ENCODE assay signal across 10 mouse cellular contexts in genomic region chr9:72635134-72635533, GRCm38 (mm10). TPM values are rescaled to one million over a fixed set of nuclear protein-coding genes. Genes with fewer than 3 reads are reported as not detected.
DNase-seq lines count a peak whose midpoint lies in the region; ATAC-seq and TF ChIP-seq lines count a peak whose summit lies in the region.
"Had no signal": no experiment of that assay in that cellular context is flagged by ENCODE, and none has a peak within 500 bp of the region (broad histone marks: within the 10 kb centered on the region; RNA-seq: fewer than 3 reads in every experiment).

No protein-coding gene starts in this region.

- no peak; the same call in 1 of the 2 replicates for TF ChIP-seq CTCF in heart, adult 2 months (IDR thresholded peaks at IDR 0.05)

- no peak overlapping the region for H3K4me3 ChIP-seq in heart, adult 2 months
- H3K4me3 ChIP-seq in neural tube, embryonic 11.5 days (ENCODE audit: low read depth, low read length): no peak overlapping the region
- H3K4me3 ChIP-seq: limb, embryonic 12.5 days had no signal

- no peaks in the 10 kb centered on the region for H3K79me2 ChIP-seq in heart, adult 2 months (replicated peaks; ENCODE audit: control insufficient read depth, insufficient read depth, low read length)

- no peak for TF ChIP-seq POLR2A in heart, adult 2 months (IDR thresholded peaks at IDR 0.05; ENCODE audit: insufficient read depth, low read depth, low read length)

- H3K27ac ChIP-seq in heart, adult 2 months: no peak overlapping the region; the same call in 1 of the 2 replicates
- H3K27ac ChIP-seq in neural tube, embryonic 11.5 days (ENCODE audit: low read depth, low read length): no peak overlapping the region
- H3K27ac ChIP-seq: limb, embryonic 12.5 days had no signal

- ATAC-seq in activated CD4-positive, CD25-positive, alpha-beta regulatory T cell, adult 4 months: peak; percentile 43
- ATAC-seq in neural tube, embryonic 11.5 days (ENCODE audit: insufficient read depth, low FRiP score, low TSS enrichment): no peak

- no peaks in the 10 kb centered on the region for H3K27me3 ChIP-seq in heart, adult 2 months (ENCODE audit: control insufficient read depth, insufficient read depth, low read length)
- no peaks in the 10 kb centered on the region for H3K27me3 ChIP-seq in neural tube, embryonic 11.5 days (ENCODE audit: control insufficient read depth, insufficient read depth, low read length)
- H3K27me3 ChIP-seq: limb, embryonic 12.5 days had no signal

- H3K4me2 ChIP-seq in neural tube, embryonic 11.5 days (ENCODE audit: low read depth): no peak overlapping the region
- H3K4me2 ChIP-seq: limb, embryonic 12.5 days had no signal

- no peaks in the 10 kb centered on the region for H3K36me3 ChIP-seq in heart, adult 2 months (ENCODE audit: control insufficient read depth, insufficient read depth, low read length)
- no peaks in the 10 kb centered on the region for H3K36me3 ChIP-seq in neural tube, embryonic 11.5 days (ENCODE audit: control insufficient read depth, insufficient read depth, low read length)
- H3K36me3 ChIP-seq: limb, embryonic 12.5 days had no signal

- no peaks in the 10 kb centered on the region for H3K9me3 ChIP-seq in neural tube, embryonic 11.5 days (ENCODE audit: control insufficient read depth, low read length)
- H3K9me3 ChIP-seq: limb, embryonic 12.5 days had no signal

- intact Hi-C loops in heart, adult 2 months (cut with DNase I): loop anchor here (1.0 kb wide), 1 partner anchor 37 kb away; no protein-coding TSS in a partner anchor

- H3K4me1 ChIP-seq in heart, adult 2 months (ENCODE audit: control insufficient read depth, insufficient read depth, low read length): peaks cover 2% of the 10 kb centered on the region; the same call in 1 of the 2 replicates
- H3K4me1 ChIP-seq in neural tube, embryonic 11.5 days (ENCODE audit: control insufficient read depth, insufficient read depth, low read length): peaks cover 6% of the 10 kb centered on the region; the same call in 1 of the 2 replicates

- no peak for TF ChIP-seq EP300 in heart, adult 2 months (IDR thresholded peaks at IDR 0.05; ENCODE audit: insufficient read depth, low read depth, low read length)

- peak; percentile 85 for DNase-seq in heart, adult 11 months
- DNase-seq in heart, adult 2 months: no peak
- DNase-seq in lung, postnatal 10 days: peak; percentile 47
- DNase-seq in lung, adult 18-20 months: no peak
- peak; percentile 25 for DNase-seq in neural tube, embryonic 11.5 days (ENCODE audit: low spot score)
- DNase-seq in layer of hippocampus, adult 11-12 months (ENCODE audit: low spot score): no peak
- DNase-seq in left cerebral cortex, adult 11 months (ENCODE audit: low spot score): no peak
- DNase-seq: right cerebral cortex, adult 18-20 months had no signal

- no peak overlapping the region for H3K9ac ChIP-seq in heart, adult 2 months (ENCODE audit: low read depth, low read length)
- no peak overlapping the region for H3K9ac ChIP-seq in neural tube, embryonic 11.5 days (ENCODE audit: low read length)
- H3K9ac ChIP-seq: limb, embryonic 12.5 days had no signal

RNA-seq across cellular contexts. Expression of gene Nedd4, which starts 27.0 kb away (rescaled TPM):
- 100 to 1,000 TPM; 317 to 357 TPM for total RNA-seq in heart, adult 2 months (2021)
- polyA plus RNA-seq in heart, adult 2 months (2012; rRNA removed): 129 and 289 TPM in 2 replicates
- polyA plus RNA-seq in activated CD4-positive, CD25-positive, alpha-beta regulatory T cell, adult 4 months (2017; shearing (Covaris generic)): 1 to 10 TPM; 1.2 to 1.3 TPM
- 798 and 799 TPM in 2 replicates for polyA plus RNA-seq in neural tube, embryonic 11.5 days (2014; fragmentation: Nextera tagmentation; extraction: Ambion mirVana)

Comparison
In these comparisons a context has a peak if more than half of its experiments do, and no peak if none do; other contexts are left out.
1. DNase-seq: peak in heart, adult 11 months (single experiment), lung, postnatal 10 days (single experiment) and neural tube, embryonic 11.5 days (single experiment); none in heart, adult 2 months (0 of 2), lung, adult 18-20 months (0 of 2), layer of hippocampus, adult 11-12 months (single experiment) and left cerebral cortex, adult 11 months (single experiment).
2. RNA of gene Nedd4, which starts 27.0 kb away (polyA plus RNA-seq): 798 to 799 TPM in neural tube, embryonic 11.5 days and 129 to 289 TPM in heart, adult 2 months; 1.2 to 1.3 TPM in activated CD4-positive, CD25-positive, alpha-beta regulatory T cell, adult 4 months; every median in the first group is over 10 times any median in the second.